8 mouse cellular contexts compared by ENCODE assay signal in the genomic region with DNA sequence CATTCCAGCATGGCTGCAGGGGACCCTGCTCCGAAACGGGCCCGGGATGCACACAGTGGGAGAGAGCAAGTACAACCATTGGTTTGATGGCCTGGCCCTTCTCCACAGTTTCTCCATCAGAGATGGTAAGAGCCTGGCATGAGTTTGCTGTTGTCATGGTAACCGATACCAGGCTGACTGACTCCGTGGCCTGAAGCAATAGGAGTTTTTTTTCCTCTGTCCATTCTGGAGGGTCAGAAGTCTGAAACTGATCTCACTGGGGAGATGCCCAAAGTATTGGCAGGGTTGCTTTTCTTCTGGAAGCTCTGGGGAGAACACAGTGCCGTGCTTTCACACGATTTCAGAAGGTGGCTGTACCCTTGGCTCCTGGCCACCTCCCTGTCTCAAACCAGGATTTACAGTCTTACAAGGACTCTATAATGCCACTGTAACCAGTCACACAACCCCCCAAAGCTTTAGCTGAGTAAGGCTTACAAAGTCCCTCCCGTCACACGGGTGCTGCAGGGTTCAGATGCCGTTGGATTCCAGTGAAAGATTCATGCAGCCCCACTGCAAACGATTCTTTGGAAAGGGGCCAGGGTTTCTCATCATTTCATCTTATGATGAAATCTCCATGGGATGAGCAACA. TPM values are rescaled to one million over a fixed set of nuclear protein-coding genes. Genes with fewer than 3 reads are reported as not detected.
DNase-seq lines count a peak whose midpoint lies in the region; ATAC-seq lines count a peak whose summit lies in the region.

No protein-coding gene starts in this region.

- DNase-seq in frontal cortex, postnatal 14 days (ENCODE audit: low spot score in 2 of 2): no peak
- peak; percentile 55 for DNase-seq in right cerebral cortex, postnatal 10 days (ENCODE audit: low spot score in 2 of 2)
- DNase-seq in right cerebral cortex, postnatal 25 days: no peak
- peak; percentile 23 to 28 for DNase-seq in layer of hippocampus, postnatal 14 days (ENCODE audit: low spot score in 2 of 2)
- DNase-seq in thymus, adult 18-20 months: no peak
- no peak for DNase-seq in thymus, postnatal 4 days
- no peak for DNase-seq in urinary bladder, adult 18-20 months (ENCODE audit: low spot score in 2 of 2)

- ATAC-seq in frontal cortex, adult (ENCODE audit: low TSS enrichment): peak; percentile 49

RNA-seq across cellular contexts. Expression of gene Bco1, which starts 2.0 kb away (rescaled TPM):
- not detected for total RNA-seq in layer of hippocampus, postnatal 14 days (2021)

RNA-seq across cellular contexts. Expression of gene Pkd1l2, which starts 15.4 kb away (rescaled TPM):
- total RNA-seq in layer of hippocampus, postnatal 14 days (2021): under 1 TPM; 0.14 TPM

Comparison
In these comparisons a context has a peak if more than half of its experiments do, and no peak if none do; other contexts are left out.
1. DNase-seq: peak in right cerebral cortex, postnatal 10 days (2 of 2) and layer of hippocampus, postnatal 14 days (2 of 2); none in frontal cortex, postnatal 14 days (0 of 2), right cerebral cortex, postnatal 25 days (single experiment), thymus, adult 18-20 months (0 of 2), thymus, postnatal 4 days (single experiment) and urinary bladder, adult 18-20 months (0 of 2).